Mouse (Mus musculus): ENCODE measurements around the gene Xaf1. TPM values are rescaled to one million over a fixed set of nuclear protein-coding genes. Genes with fewer than 3 reads are reported as not detected.

Gene Xaf1
- 5.9 TPM for polyA plus RNA-seq (2012; fragmentation: generic; extraction: Trizol)

DNA sequence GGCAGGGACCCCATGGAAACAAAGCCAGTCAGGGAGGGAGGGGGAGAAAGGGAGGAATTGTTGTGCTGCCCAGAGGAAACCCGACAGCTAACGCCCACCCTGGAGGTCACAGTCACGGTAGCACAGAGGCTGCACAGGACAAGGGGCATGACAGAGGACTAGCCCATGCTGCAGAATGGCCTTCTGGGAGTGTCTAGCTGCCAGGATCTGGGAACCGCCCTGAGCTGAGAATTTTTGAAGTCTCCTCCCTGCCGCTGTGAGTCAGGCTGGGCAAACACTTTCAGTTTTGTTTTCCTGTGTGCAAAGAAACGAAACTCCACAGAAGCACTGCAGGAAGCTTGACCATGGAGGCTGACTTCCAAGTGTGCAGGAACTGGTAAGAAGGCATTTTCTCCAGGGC, at the start of gene Xaf1:
Gene Xaf1 (plus strand): TSS at position 296 of the 400 bp plus-strand sequence.
- peak; percentile 54 for TF ChIP-seq POLR2A (IDR thresholded peaks at IDR 0.05; ENCODE audit: insufficient read length, low read depth)
- TF ChIP-seq TCF12 (IDR thresholded peaks at IDR 0.05; ENCODE audit: insufficient read depth, poor library complexity, severe bottlenecking) = no peak
- no peaks in the 10 kb centered on the region for H3K36me3 ChIP-seq (ENCODE audit: control insufficient read depth, insufficient read depth)
- no peaks in the 10 kb centered on the region for H3K27me3 ChIP-seq (ENCODE audit: control insufficient read depth, insufficient read depth, insufficient read length)
- no peaks in the 10 kb centered on the region for H3K79me2 ChIP-seq (ENCODE audit: control insufficient read depth, insufficient read depth)
- H3K4me3 ChIP-seq = peak within 1 kb of the TSS; percentile 10
- H3ac ChIP-seq (ENCODE audit: control insufficient read depth, insufficient read length) = no peak within 1 kb of the TSS
- peak within 1 kb of the TSS; percentile 96 for H3K4me2 ChIP-seq (ENCODE audit: low read depth)

DNA sequence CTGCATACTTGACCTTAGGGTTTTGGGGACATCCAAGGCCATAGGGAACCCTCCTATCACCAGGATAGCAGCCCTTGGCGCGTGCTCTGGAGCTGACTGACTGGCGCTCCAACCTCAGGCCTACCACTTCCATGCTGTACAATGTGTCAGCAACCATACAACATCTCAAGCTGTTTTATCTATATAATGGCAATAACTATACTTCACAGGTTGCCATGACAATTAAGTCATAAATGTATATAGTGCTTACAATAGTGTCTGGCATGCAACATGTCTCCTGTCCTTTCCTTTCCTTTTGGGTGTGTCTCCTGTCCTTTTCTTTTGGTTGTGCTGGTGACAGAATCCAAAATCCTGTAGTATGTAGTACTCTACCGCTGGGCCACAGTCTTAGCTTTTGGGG, 45.8 kb upstream of the Xaf1 start:
- Histone ChIP-seq H3K27me3 (ENCODE audit: control insufficient read depth, insufficient read depth, insufficient read length) (peaks cover 5% of the 10 kb centered on the region), H3K4me3 (no peak overlapping the region), H3K36me3 (ENCODE audit: control insufficient read depth, insufficient read depth) (no peaks in the 10 kb centered on the region), H3K4me2 (ENCODE audit: low read depth) (no peak overlapping the region), H3ac (ENCODE audit: control insufficient read depth, insufficient read length) (no peak overlapping the region), H3K79me2 (ENCODE audit: control insufficient read depth, insufficient read depth) (no peaks in the 10 kb centered on the region)
- no peak for TF ChIP-seq USF1 (IDR thresholded peaks at IDR 0.05; ENCODE audit: low read depth)
- TF ChIP-seq MAX (IDR thresholded peaks at IDR 0.05; ENCODE audit: low read depth) = no peak
- TF ChIP-seq E2F4 (IDR thresholded peaks at IDR 0.05; ENCODE audit: insufficient read depth) = no peak

DNA sequence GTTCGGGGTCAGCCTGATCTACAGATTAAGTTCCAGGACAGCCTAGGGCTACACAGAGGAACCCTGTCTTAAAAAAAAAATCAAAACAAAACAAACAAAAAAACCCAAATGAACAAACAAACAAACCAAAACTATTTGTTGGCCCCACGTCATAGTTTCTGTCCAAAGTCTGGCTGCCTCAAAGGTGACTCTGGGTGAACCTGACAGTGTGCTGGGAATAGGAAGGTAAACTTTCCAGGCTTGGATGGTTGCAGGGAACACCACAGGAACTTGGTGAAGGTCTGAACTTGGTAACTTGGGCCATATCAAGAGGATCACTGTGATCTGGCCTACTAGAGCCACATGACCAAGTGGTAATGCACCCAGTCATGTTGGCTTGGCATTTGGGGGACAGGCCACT, 45.0 kb upstream of the Xaf1 start:
- Histone ChIP-seq H3K4me2 (ENCODE audit: low read depth) (no peak overlapping the region), H3ac (ENCODE audit: control insufficient read depth, insufficient read length) (no peak overlapping the region), H3K36me3 (ENCODE audit: control insufficient read depth, insufficient read depth) (no peaks in the 10 kb centered on the region), H3K27me3 (ENCODE audit: control insufficient read depth, insufficient read depth, insufficient read length) (peaks cover 5% of the 10 kb centered on the region), H3K4me3 (no peak overlapping the region), H3K79me2 (ENCODE audit: control insufficient read depth, insufficient read depth) (no peaks in the 10 kb centered on the region)
- TF ChIP-seq MYOD1 (IDR thresholded peaks at IDR 0.05; ENCODE audit: control insufficient read depth in 1 of 3, insufficient read length in 2 of 3, low read depth in 2 of 3) (no peak), REST (IDR thresholded peaks at IDR 0.05; ENCODE audit: insufficient read depth, insufficient read length) (no peak), CEBPB (IDR thresholded peaks at IDR 0.05; ENCODE audit: insufficient read depth, poor library complexity, severe bottlenecking) (no peak), POLR2A (IDR thresholded peaks at IDR 0.05; ENCODE audit: insufficient read length, low read depth) (no peak), MYOG (IDR thresholded peaks at IDR 0.05; ENCODE audit: control insufficient read depth in 1 of 3, insufficient read depth in 1 of 3, insufficient read length in 2 of 3, low read depth in 2 of 3) (no peak), SRF (IDR thresholded peaks at IDR 0.05; ENCODE audit: control insufficient read depth, insufficient read length, low read depth) (no peak), MAX (IDR thresholded peaks at IDR 0.05; ENCODE audit: low read depth) (no peak), E2F4 (IDR thresholded peaks at IDR 0.05; ENCODE audit: insufficient read depth) (no peak), USF1 (IDR thresholded peaks at IDR 0.05; ENCODE audit: low read depth) (no peak), TCF12 (IDR thresholded peaks at IDR 0.05; ENCODE audit: insufficient read depth, poor library complexity, severe bottlenecking) (no peak), POLR2AphosphoS2 (IDR thresholded peaks at IDR 0.05; ENCODE audit: insufficient read length, low read depth) (no peak)

DNA sequence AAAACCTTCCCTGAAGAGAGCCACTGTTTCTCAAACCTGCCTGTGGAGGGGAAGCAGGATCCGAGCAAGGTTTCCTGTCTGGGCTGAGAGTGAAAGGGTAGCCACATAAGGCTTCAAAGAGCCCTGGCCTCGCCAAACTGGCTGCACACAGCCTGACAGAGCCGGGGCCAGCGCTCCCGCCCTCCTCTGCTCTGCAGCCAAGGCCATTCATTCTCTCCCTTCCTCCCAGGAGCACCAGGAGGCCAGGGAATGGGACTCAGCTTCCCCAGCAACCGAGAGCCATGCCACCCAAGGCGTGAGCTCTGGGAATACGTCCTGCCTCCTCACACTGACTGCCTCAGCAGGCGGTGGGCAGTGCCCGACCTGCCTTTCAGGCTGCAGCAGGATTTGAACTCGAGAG, 35.9 kb upstream of the Xaf1 start:
- Histone ChIP-seq H3K36me3 (ENCODE audit: control insufficient read depth, insufficient read depth) (no peaks in the 10 kb centered on the region), H3ac (ENCODE audit: control insufficient read depth, insufficient read length) (no peak overlapping the region), H3K4me2 (ENCODE audit: low read depth) (no peak overlapping the region), H3K4me3 (no peak overlapping the region), H3K27me3 (ENCODE audit: control insufficient read depth, insufficient read depth, insufficient read length) (no peaks in the 10 kb centered on the region), H3K79me2 (ENCODE audit: control insufficient read depth, insufficient read depth) (no peaks in the 10 kb centered on the region)
- TF ChIP-seq SRF (IDR thresholded peaks at IDR 0.05; ENCODE audit: control insufficient read depth, insufficient read length, low read depth) (no peak), MYOG (IDR thresholded peaks at IDR 0.05; ENCODE audit: control insufficient read depth in 1 of 3, insufficient read depth in 1 of 3, insufficient read length in 2 of 3, low read depth in 2 of 3) (no peak), MYOD1 (IDR thresholded peaks at IDR 0.05; ENCODE audit: control insufficient read depth in 1 of 3, insufficient read length in 2 of 3, low read depth in 2 of 3) (no peak), POLR2AphosphoS2 (IDR thresholded peaks at IDR 0.05; ENCODE audit: insufficient read length, low read depth) (no peak), MAX (IDR thresholded peaks at IDR 0.05; ENCODE audit: low read depth) (no peak), TCF3 (IDR thresholded peaks at IDR 0.05; ENCODE audit: insufficient read length, low read depth) (no peak), E2F4 (IDR thresholded peaks at IDR 0.05; ENCODE audit: insufficient read depth) (no peak), CEBPB (IDR thresholded peaks at IDR 0.05; ENCODE audit: insufficient read depth, poor library complexity, severe bottlenecking) (no peak), TCF12 (IDR thresholded peaks at IDR 0.05; ENCODE audit: insufficient read depth, poor library complexity, severe bottlenecking) (no peak), REST (IDR thresholded peaks at IDR 0.05; ENCODE audit: insufficient read depth, insufficient read length) (no peak), POLR2A (IDR thresholded peaks at IDR 0.05; ENCODE audit: insufficient read length, low read depth) (no peak), USF1 (IDR thresholded peaks at IDR 0.05; ENCODE audit: low read depth) (no peak)

DNA sequence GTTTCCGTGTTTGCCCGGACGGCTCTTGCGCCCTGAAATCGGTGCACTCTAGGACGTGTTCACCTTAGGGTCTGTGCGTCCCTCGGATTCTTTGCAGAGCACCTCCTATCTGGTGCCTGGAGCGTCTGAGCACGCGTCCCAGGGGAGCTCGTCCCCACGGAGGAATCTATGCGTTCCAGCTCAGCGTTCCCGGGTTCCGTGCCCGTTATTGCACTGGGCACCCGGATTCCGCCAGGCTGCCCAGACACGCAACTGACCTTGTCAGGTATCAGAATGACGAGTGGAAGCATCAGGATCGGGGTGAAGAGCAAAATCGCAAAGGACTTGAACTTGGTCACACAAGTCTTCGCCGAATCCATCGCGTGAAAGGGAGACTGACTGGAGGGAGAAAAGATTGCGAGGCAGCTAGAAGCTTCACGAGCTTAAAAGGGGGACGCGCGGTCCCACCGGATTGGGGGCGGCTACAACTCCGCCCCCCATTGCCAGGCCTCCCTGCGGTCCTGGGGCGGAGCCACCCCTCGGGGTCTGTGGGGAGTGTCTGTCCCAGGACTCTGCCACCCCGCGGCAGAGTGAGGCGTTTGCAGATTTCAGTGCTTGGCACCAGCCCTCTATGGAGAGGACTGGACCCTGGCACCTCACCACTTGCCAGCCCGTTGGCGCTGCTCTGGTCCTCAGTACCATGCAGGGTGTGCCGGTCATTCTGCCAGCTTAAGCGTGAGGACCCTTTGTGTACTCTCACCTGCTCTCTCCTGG, 35.0 kb upstream of the Xaf1 start:
- no peaks in the 10 kb centered on the region for H3K79me2 ChIP-seq (ENCODE audit: control insufficient read depth, insufficient read depth)
- no peaks in the 10 kb centered on the region for H3K36me3 ChIP-seq (ENCODE audit: control insufficient read depth, insufficient read depth)
- no peak overlapping the region for H3ac ChIP-seq (ENCODE audit: control insufficient read depth, insufficient read length)
- no peak for TF ChIP-seq TCF3 (IDR thresholded peaks at IDR 0.05; ENCODE audit: insufficient read length, low read depth)
- TF ChIP-seq POLR2AphosphoS2 (IDR thresholded peaks at IDR 0.05; ENCODE audit: insufficient read length, low read depth) = no peak
- TF ChIP-seq E2F4 (IDR thresholded peaks at IDR 0.05; ENCODE audit: insufficient read depth) = no peak
- no peak for TF ChIP-seq TCF12 (IDR thresholded peaks at IDR 0.05; ENCODE audit: insufficient read depth, poor library complexity, severe bottlenecking)
- TF ChIP-seq REST (IDR thresholded peaks at IDR 0.05; ENCODE audit: insufficient read depth, insufficient read length) = no peak
- no peak for TF ChIP-seq MYOG (IDR thresholded peaks at IDR 0.05; ENCODE audit: control insufficient read depth in 1 of 3, insufficient read depth in 1 of 3, insufficient read length in 2 of 3, low read depth in 2 of 3)
- no peak for TF ChIP-seq SRF (IDR thresholded peaks at IDR 0.05; ENCODE audit: control insufficient read depth, insufficient read length, low read depth)
- no peak for TF ChIP-seq MAX (IDR thresholded peaks at IDR 0.05; ENCODE audit: low read depth)
- no peak for TF ChIP-seq POLR2A (IDR thresholded peaks at IDR 0.05; ENCODE audit: insufficient read length, low read depth)
- TF ChIP-seq MYOD1 (IDR thresholded peaks at IDR 0.05; ENCODE audit: control insufficient read depth in 1 of 3, insufficient read length in 2 of 3, low read depth in 2 of 3) = no peak
- TF ChIP-seq CEBPB (IDR thresholded peaks at IDR 0.05; ENCODE audit: insufficient read depth, poor library complexity, severe bottlenecking) = no peak
- no peak for TF ChIP-seq USF1 (IDR thresholded peaks at IDR 0.05; ENCODE audit: low read depth)
- H3K4me2 ChIP-seq (ENCODE audit: low read depth) = peak overlapping the region; percentile 70
- H3K4me3 ChIP-seq = peak overlapping the region; percentile 6
- H3K27me3 ChIP-seq (ENCODE audit: control insufficient read depth, insufficient read depth, insufficient read length) = no peaks in the 10 kb centered on the region
